Mouse (Mus musculus): ENCODE results near the gene Dab2ip.

The Dab2ip gene

DNA sequence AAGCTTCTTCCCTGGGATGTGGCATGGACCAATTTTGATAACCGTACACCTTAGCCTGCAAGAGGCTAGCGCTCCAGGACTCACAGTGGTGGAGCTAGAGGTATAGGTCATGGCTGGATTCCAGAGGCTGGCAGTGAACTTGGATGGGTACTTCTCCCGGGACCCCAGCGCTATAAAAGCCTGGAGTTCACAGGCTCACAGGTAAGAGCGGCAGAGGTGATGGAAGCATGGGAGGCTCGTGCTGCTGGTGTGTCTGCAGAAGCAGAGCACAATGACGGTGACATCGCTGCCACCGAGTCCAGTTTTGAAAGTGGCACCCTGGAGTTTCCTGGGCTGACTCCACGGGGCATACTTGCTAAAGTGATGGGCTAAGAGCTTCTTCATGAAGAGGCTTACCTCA is 187.8 kb downstream of the Dab2ip start:
- in situ Hi-C loops (cut with MboI, MseI), result no loop called here

DNA sequence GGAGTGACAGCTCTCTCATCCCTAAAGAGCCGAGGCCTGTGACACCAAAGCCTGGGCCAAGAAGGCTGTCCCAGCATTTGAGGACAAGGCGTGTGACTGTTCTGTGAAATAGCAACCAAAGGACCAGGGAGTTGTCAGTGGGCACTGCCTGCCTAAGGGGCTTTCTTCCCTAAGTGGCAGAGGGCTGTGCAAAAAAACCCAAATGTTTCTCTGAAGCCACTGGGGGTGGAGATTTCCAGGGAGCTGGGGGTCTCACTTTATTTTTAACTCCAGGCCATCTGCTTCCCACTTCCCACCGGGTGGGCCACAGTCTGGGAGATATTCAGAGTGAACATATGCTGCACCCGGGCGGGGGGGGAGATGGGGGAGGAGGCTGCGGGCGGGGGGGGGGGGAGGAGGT is 188.6 kb downstream of the Dab2ip start:
- in situ Hi-C loops (cut with MboI, MseI), result no loop called here

DNA sequence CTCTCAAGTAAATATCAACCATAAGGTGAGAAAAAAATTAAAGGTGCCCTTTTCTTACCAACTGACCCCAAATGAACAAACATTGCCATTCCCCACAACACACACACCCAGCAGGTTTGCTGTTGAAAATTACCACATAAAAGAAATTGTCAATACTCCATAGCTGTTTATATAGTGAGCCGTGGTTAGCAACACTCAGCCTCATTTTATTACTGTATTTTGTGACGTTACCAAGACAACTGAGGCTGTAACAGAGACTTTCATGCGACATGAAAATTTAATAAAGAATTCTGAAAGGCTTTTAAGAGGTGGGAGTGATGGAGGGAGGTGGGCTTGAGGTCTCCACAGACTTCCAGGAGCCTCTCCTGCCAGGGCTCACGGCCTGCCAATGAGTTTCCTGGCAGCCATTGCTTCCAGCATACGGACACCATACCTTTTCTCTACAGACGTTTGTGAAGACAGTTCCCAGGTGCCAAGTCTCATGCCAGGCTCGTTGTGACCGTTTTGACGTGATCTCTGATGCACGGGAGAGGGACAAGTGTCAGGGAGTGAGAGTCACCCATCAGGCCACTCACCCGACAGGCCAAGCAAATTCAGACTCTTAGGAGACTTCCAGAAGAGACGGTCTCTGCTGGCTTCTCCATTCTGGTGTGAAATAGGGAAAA is 189.4 kb downstream of the Dab2ip start:
- in situ Hi-C loops (cut with MboI, MseI), result no loop called here

DNA sequence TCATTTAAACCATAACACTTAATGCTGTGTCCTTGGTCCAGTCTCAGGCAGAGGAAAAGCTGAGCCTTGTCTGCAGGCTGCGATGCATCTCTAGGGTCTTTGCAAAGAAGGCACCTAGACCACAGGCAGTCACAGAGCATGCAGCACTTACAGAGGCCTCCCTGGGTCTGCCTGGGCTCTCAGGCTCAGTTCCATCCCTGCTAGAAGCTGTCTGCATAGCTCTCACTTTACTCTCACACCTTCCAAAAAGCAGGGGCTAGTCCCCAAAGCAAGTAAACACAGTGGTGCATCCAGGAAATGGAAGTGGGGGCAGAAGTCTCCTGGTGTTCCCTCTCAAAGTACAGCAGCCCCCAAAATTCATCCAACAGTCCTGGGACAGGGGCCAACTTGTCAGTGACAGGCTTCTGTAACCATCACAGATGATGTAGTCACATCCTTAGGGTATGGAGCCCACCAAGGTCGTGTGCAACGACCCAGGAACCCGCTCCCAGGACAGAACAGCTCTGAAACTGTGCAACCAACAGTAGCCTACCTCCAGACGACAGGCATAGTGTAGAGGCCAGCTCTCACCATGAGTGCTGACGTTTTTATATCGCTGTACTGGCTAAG is 192.6 kb downstream of the Dab2ip start:
- in situ Hi-C loops (cut with MboI, MseI), result no loop called here

DNA sequence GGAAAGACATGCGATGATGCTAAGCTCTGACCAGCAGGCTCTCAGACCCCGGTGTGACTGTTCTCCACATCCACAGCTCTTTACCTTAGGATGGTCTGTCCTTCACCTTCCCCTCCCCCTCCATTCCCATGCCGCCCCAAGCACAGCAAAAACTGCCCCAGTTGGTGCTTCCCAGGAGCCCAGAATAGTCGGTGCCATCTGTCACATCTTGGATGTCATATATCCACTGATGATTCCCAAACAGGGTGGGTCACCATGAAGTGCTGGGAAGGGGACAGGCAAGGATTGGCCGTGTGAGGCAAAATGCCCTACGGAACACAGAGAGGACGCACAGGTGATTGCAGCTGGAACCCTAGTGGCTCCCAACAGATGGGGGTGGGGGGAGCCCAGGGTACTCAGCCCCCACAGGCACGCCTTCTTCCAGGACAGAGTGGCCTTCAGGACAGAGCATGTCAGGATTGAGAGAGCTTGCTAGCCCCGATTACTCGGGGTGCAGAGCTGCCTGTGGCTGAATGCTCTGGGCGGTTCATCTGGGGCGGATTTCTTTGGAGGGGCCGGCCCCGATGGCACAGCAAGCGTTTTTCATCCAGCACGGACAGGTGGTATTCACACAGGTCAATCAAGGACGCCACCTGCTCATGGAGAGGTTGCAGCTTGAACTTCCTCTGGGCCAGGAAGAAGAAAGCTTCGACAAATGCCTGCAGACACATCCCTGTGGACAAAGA is 193.9 kb downstream of the Dab2ip start:
- in situ Hi-C loops (cut with MboI, MseI), result no loop called here

DNA sequence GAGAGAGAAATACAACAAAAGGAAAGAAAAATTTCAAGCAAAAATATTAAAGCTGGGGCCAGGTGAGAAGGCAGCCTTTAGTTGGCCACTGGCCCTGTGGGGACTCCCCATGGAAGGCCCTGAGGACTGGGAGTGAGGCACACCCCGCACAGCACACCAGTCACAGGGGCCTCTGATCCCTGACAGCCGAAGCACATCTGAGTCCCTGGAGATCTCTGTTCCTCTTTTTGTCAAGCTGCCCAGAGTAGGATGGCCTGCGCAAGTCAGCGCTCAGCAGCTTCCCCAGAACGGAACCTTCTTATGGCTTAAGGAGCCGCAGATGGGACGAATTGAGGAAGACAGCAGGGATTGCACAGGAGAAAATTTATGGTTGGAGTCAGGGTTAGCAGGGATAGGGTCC is 198.4 kb downstream of the Dab2ip start:
- in situ Hi-C loops (cut with MboI, MseI), result no loop called here

DNA sequence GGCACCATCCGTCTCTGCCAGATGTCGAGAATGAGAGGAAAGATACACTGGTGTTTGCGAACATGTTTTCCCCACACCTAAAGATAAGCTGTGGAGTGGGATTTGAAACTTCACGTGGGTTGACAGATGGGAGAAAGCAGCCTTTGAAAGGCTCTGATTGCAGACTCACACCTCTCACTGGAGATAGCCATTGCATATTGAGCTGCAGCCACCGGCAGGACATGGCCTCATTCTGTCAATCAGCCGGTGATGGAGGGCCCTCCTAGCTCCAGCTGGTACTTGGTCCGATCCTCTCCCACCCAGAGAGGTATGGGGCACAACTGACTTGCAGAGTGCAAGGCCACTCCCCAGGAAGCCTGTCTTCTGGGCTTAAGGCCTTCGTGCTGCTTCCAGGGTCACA is 202.3 kb downstream of the Dab2ip start:
- in situ Hi-C loops (cut with MboI, MseI), result no loop called here

DNA sequence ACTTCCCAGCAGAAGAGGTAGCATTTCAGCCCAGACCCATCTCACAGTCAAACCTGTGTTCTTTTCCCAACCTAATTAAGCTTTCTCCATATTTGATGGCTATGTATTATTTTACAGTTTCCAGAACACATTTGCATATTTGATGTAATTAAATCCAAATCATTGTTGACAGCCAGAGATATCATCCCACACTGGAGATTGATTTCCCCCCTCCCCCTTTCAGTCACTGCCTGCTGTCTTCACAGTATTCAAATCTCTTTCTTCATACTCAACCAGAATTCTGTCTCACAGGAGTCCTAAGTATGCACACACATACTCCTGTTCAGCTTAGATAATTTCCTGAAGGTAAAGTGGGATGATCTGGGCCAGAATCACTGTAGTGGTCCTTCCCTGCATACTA is 202.8 kb downstream of the Dab2ip start:
- in situ Hi-C loops (cut with MboI, MseI), result no loop called here

DNA sequence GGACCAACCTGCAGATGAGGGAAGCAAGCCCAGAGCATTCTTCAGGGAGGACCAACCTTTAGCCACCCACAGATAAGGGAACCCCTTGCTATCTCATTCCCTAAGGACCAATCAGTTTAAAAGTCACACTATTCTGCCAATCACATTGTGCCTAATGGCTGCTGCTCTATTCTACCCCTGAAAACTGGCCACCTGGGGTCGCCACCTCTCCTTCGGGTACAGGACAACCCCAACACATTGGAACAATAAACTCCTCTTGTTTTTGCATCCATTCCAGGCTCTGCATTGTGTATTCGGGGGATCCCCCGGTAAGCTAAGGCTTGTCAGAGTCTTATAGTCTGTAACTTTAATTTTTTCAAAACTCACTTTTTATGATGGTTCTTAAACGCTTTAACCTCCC is 203.4 kb downstream of the Dab2ip start:
- in situ Hi-C loops (cut with MboI, MseI), result no loop called here

DNA sequence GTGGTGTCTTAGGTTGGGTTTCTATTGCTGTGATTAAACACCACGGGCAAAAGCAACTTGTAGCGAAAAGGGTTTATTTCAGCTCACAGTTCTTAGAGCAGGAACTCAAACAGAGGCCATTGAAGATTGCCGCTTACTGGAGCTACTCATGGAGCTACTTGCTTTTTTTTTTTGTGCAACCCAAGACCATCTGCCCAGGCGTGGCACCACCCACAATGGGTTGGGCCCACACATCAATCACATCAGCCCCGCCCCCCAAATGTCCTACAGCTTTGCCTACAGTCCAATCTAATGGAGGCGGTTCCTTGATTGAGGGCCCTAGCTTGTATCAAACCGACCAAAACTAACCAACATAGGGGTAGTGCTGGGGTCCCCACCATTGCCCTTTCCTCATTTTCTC is 205.8 kb downstream of the Dab2ip start:
- in situ Hi-C loops (cut with MboI, MseI), result no loop called here

DNA sequence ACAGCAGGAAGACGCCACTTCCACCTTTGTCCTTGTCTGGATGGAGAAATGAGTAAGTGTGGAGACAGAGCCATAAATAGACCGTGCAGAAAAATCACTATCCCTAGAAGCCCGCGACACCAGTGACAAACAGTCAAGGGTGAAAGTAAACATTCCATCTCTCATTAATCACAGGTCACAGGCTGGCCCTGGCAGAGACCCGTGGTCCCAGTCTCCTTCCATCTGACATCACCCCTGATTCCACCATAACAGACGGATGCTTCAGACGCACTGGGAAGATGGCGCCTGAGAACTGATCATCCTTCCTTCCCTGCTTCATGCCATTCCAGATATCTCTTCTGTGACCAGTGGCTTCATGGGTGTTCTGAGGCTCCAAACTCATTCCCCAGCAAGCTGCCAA is 206.3 kb downstream of the Dab2ip start:
- in situ Hi-C loops (cut with MboI, MseI), result no loop called here

DNA sequence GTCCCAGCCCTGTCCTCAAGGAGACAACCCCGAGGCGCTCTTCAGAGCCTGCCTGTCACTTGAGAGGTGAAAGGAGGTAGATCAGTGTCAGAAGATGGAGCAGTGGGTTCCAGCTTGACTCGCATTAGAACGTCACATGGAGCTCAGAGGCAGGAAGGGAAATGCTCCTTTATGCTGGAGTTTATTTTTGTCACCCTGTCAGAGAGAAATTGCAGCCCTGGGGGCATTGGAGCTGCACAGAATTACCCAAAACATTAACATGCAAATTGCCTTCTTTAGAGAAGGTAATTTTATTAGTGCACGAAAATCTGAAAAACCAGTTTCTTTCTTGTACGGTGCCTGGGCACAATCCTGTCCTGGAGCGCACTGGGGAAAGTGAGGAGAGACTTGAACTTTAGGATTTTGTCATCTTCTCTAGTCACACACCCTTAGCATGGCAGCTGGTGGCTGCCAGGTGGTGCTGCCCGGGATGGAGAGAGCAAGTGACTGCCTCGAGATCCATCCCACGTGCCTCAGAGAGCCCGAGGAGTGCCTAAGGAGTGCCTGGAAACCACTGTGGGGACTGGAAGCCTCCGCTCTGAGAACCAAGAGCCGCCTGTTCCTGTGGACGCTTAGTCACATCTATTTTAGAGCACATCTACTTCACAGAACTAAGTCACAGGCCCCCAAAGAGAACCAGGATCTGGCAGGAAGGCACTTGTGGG is 209.9 kb downstream of the Dab2ip start:
- in situ Hi-C loops (cut with MboI, MseI), result no loop called here

DNA sequence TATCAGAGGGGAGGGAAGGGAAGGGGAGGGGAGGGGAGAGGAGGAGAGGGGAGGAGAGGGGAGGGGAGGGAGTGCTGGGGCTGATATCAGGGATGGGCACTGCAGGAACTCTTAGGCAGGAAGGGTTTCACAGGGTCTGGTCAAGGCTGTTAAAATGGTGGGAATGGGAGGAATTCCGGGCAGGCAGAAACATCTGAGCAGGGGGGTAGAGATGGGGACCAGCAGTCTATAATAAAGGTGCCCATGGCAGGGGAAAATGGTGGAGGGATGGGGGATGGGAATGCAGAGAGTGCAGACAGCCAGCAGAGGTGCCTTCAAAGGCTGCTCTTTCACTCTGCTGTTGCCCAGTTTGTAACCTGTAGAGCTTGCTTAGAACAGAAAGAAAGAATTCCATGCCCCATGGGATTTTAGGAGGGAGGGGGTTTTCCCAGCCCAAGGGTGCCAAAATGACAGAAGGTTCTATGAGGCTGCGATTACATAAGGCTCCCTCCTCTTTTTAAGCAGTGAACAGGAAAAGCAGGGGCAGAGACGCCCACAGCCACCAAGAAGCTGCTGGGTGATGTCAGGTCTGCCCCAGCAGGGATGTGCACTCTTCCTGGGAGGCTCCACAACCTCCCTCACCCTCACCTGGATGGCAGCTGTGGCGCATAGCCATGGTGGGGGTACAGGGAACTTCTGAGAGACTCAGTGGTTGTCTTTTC is 210.6 kb downstream of the Dab2ip start:
- in situ Hi-C loops (cut with MboI, MseI), result no loop called here

DNA sequence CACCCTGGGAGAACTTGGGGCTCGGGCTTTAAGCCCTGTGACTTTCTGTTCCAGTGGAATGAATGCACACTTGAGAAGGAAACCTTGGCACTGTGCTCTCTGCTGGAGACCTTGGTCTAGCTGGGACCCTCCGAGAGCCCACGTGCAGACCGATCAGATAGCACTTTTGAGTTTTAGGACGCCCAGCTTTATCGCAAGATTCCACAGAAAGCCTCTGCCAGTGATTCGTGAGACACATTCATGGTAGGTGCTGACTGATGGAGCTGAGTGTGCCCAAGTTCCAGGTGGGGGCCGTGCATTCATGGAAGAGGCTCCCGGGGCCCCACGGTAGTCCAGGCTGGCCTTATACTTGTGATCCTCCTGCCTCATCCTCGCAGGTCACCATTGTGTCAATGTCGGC is 211.3 kb downstream of the Dab2ip start:
- in situ Hi-C loops (cut with MboI, MseI), result no loop called here

DNA sequence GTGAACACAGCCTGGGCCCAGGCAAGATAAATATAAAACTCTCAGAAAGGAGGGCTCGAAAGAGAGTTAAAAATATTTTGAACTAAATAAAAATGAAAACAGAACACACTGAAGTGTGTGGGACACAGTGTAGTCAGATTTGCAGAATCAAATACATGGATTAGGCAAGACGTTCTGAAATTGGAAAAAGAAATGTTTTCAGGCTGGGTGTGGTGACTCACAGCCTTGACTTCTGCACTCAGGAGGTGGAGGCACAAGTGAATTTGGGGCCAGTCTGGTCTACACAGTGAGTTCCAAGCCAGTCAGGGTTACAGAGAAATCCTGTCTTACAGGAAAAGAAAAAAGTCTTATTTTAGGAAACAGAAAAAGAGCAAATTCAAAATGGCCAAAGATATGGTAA is 212.5 kb downstream of the Dab2ip start:
- in situ Hi-C loops (cut with MboI, MseI), result no loop called here

DNA sequence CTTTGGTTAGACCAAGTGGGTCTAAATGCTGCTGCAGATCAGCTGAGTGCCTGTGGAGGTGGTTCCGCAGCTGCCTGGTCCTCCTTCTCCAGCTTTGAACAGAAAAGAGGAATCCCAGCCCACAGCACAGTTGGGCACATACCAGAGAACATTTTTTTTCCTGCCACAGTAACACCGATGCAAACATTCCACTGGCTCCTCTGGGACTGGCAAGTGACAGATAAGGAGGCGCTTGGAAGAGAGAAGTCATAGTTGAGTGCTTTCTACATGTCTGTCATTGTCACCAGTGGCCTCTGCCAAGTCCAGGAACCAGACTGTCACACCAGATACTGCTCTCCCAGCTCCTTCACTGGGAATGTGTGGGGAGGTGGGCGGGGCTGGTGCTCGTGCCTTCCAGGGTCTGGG is 217.6 kb downstream of the Dab2ip start:
- in situ Hi-C loops (cut with MboI, MseI), result no loop called here

DNA sequence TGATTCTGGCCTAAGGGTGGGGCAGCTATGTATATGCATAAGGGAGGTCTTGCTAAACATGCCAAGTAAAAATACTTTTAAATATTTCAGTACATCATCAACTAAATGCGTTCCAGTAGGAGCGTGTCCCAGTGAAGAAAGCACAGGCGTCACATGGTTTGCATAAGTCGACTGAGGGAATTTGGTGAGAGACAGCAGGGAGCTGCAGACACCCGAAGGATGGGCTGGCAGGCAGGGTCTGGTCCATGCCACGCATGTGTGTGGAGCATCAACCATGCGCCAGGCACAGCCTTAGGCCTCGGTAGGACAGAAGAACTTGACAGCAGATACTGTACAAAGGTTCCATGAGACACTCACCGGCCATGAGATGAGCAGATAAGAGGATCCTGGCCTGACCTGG is 218.9 kb downstream of the Dab2ip start:
- in situ Hi-C loops (cut with MboI, MseI), result no loop called here

DNA sequence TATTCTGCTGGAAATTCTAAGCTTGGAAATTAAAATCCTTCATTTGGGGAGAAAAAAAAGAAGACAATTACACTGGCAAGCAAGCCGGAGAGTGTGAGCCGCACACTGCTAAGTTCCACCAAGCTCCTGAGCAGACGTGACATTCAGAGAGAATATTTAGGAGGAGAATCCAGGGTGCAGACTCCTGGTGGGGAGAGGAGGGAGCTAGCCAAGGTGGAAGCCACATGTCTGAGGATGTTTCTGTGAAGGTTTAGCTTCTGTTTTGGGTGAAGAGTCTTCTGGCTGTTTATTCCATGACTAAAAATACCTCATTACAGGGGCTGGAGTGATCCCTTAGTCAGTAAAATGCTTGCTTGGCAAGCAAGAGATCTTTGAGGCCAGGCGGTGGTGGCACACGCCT is 221.2 kb downstream of the Dab2ip start:
- in situ Hi-C loops (cut with MboI, MseI), result no loop called here

Measured in T-helper 2 cell (primary cell).